Mouse (Mus musculus): ENCODE measurements around the gene Ankrd28.

GRCm38 (mm10) chr14:31856007-31856406 lies 25.6 kb upstream of the Ankrd28 start:
- TF ChIP-seq EP300 (optimal IDR thresholded peaks at IDR 0.05) (no peak), CTCF (IDR thresholded peaks at IDR 0.05; ENCODE audit: low read depth) (no peak)
